Mouse (Mus musculus) embryonic fibroblast, embryonic 13.5 days (primary cell): ENCODE results near the gene Farp1.

ENCODE experiments used
- CTCF ChIP-seq: IDR thresholded peaks from 2 replicates; pipeline ENCODE4 v1.5.1; 2011; ENCODE audit warnings: mild to moderate bottlenecking, control low read depth, low read length, moderate library complexity, borderline replicate concordance; ENCODE audit not compliant: insufficient read depth
- POLR2A ChIP-seq: IDR thresholded peaks from 2 replicates; pipeline ENCODE4 v1.6.1; 2011; ENCODE audit warnings: low read depth, mild to moderate bottlenecking, control low read depth, low read length, moderate library complexity

DNA sequence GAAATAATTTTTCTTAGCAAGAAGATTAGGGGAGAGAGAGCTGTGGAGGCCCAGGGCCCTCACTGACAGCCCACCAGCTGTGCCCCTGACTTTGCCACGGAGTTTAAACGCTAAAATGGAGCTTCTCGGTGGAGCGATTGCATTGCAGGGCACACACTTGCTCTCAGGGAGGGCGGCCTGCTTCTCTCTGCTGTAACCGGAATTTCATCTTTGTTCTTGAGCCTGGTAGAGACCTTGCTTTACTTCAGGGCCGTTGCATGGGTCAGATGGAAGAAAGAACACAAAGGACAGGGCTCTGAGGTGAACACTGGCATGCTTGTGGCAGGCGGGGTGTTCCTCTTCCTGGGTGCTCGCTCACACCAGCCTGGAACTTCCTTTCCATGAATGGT, 74.1 kb downstream of the Farp1 start:
- TF ChIP-seq POLR2A (no peak), CTCF (no peak)
